In the genomic region with DNA sequence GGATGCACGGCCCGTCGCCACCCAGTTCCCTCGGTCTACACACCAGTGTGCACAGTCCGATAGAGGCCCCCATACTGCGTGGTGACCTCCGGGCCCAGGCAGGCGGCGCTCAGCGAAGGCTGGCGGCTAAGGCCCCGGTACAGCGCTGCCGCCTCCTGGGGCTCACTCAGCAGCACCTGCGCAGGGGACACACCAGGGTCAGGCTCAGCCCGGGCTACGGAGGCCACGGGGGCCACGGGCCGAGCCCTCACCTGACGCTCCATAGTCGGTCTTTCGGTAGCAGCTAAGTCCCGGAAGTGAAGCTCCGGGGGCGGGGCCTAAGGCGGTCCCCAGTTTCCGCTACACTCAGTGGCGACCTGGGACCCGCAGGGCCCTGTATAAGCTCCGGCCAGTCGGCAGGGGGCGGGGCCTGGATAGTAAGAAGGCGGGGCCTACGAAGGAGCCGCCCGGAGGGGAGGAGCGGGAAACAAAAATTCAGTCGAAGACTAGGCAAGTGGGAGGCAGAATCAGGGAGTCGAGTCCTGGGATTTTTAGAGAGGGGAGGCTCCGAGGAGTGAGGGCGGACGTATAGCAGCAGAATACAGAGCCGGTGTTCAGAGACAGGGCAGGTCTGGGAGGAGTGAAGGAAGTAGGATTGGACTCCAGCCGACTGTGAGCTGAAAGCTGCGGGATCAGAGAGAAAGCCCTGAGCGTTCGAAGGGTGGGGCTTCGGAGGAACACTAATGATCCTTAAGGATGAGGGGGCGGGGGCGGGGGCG, we compare ENCODE assay signal across 8 mouse cellular contexts. TPM values are rescaled to one million over a fixed set of nuclear protein-coding genes. Genes with fewer than 3 reads are reported as not detected.
A peak's percentile ranks its signal among the peaks of the same experiment; 100 is the strongest.
DNase-seq lines count a peak whose midpoint lies in the region; ATAC-seq lines count a peak whose summit lies in the region.

TSS of gene Apeh (minus strand) at position 423 of the 758 bp plus-strand sequence.

- WGBS in hindbrain, embryonic 12.5 days: under 1% methylated on average over 52 of the region's 52 CpGs

- H3K27ac ChIP-seq in hindbrain, embryonic 12.5 days: peak within 1 kb of the TSS; percentile 76

- H3K4me2 ChIP-seq in hindbrain, embryonic 12.5 days (replicated peaks): peak within 1 kb of the TSS; percentile 94

- peak; percentile 94 for ATAC-seq in hindbrain, embryonic 12.5 days (ENCODE audit: low FRiP score)

- peak within 1 kb of the TSS; percentile 87 for H3K9ac ChIP-seq in hindbrain, embryonic 12.5 days

- peaks cover 18% of the 10 kb centered on the region for H3K4me1 ChIP-seq in hindbrain, embryonic 12.5 days

- H3K36me3 ChIP-seq in hindbrain, embryonic 12.5 days: peaks cover 47% of the 10 kb centered on the region

- H3K9me3 ChIP-seq in hindbrain, embryonic 12.5 days (replicated peaks): no peaks in the 10 kb centered on the region

- H3K4me3 ChIP-seq in hindbrain, embryonic 12.5 days: peak within 1 kb of the TSS; percentile 88

- DNase-seq in NIH3T3 (ENCODE audit: low read depth): peak; percentile 92
- peak; percentile 96 to 98 for DNase-seq in cerebellum, postnatal 10 days
- DNase-seq in frontal cortex, postnatal 10 days (ENCODE audit: low spot score in 2 of 2): peak; percentile 86 to 90
- peak; percentile 85 to 91 for DNase-seq in layer of hippocampus, postnatal 14 days (ENCODE audit: low spot score in 2 of 2)
- DNase-seq in lung, postnatal 14 days: peak; percentile 97
- DNase-seq in retina, adult 2 months (ENCODE audit: low read depth, low spot score): peak; percentile 85
- DNase-seq in thymus, postnatal 36 days: peak; percentile 95 to 96

- H3K27me3 ChIP-seq in hindbrain, embryonic 12.5 days: no peaks in the 10 kb centered on the region

RNA-seq across cellular contexts. Expression of gene Apeh, which starts in this region (rescaled TPM):
- 54.3 and 58.6 TPM in 2 replicates for polyA plus RNA-seq in hindbrain, embryonic 12.5 days (2016; fragmentation: Nextera tagmentation; extraction: Ambion mirVana)
- total RNA-seq in layer of hippocampus, postnatal 14 days (2021): 10 to 100 TPM; 39.4 to 42.8 TPM

Comparison
In these comparisons a context has a peak if more than half of its experiments do, and no peak if none do; other contexts are left out.
1. Peak in every context shown above with its lines: DNase-seq, ATAC-seq, H3K4me3 ChIP-seq and H3K27ac ChIP-seq.